ENCODE assay signal across 14 mouse cellular contexts in genomic region chr1:155235641-155236040, GRCm38 (mm10). TPM values are rescaled to one million over a fixed set of nuclear protein-coding genes. Genes with fewer than 3 reads are reported as not detected.
DNase-seq lines count a peak whose midpoint lies in the region; ATAC-seq and TF ChIP-seq lines count a peak whose summit lies in the region.
"Had no signal": no experiment of that assay in that cellular context is flagged by ENCODE, and none has a peak within 500 bp of the region (broad histone marks: within the 10 kb centered on the region; RNA-seq: fewer than 3 reads in every experiment).

No protein-coding gene starts in this region.

- H3K36me3 ChIP-seq in forebrain, embryonic 14.5 days (ENCODE audit: control insufficient read depth, insufficient read depth, low read length) = no peaks in the 10 kb centered on the region
- no peaks in the 10 kb centered on the region for H3K36me3 ChIP-seq in forebrain, embryonic 11.5 days (ENCODE audit: control insufficient read depth, insufficient read depth, low read length)
- H3K36me3 ChIP-seq in kidney, adult 2 months (ENCODE audit: control insufficient read depth, insufficient read depth, low read length) = peaks cover 2% of the 10 kb centered on the region; the same call in 1 of the 2 replicates
- peaks cover 7% of the 10 kb centered on the region for H3K36me3 ChIP-seq in heart, embryonic 16.5 days (ENCODE audit: control insufficient read depth, insufficient read depth)
- H3K36me3 ChIP-seq in midbrain, embryonic 14.5 days (ENCODE audit: control insufficient read depth, insufficient read depth, low read length) = no peaks in the 10 kb centered on the region
- H3K36me3 ChIP-seq: lung, embryonic 15.5 days had no signal

- no peaks in the 10 kb centered on the region for H3K27me3 ChIP-seq in forebrain, embryonic 14.5 days (replicated peaks; ENCODE audit: control insufficient read depth, insufficient read depth, low read length)
- no peaks in the 10 kb centered on the region for H3K27me3 ChIP-seq in forebrain, embryonic 11.5 days (ENCODE audit: control insufficient read depth, insufficient read depth, low read length)
- H3K27me3 ChIP-seq in kidney, adult 2 months (replicated peaks; ENCODE audit: control insufficient read depth, insufficient read depth, low read length) = no peaks in the 10 kb centered on the region
- H3K27me3 ChIP-seq in heart, embryonic 16.5 days (ENCODE audit: control insufficient read depth, insufficient read depth, low read length) = no peaks in the 10 kb centered on the region
- no peaks in the 10 kb centered on the region for H3K27me3 ChIP-seq in midbrain, embryonic 14.5 days (ENCODE audit: control insufficient read depth, insufficient read depth, low read length)
- H3K27me3 ChIP-seq: limb, embryonic 12.5 days; lung, embryonic 15.5 days had no signal

- H3K4me1 ChIP-seq in forebrain, embryonic 14.5 days (ENCODE audit: control insufficient read depth, insufficient read depth, low read length) = peaks cover 44% of the 10 kb centered on the region
- peaks cover 31% of the 10 kb centered on the region for H3K4me1 ChIP-seq in forebrain, embryonic 11.5 days (replicated peaks; ENCODE audit: control insufficient read depth, insufficient read depth, low read length)
- peaks cover 70% of the 10 kb centered on the region for H3K4me1 ChIP-seq in kidney, adult 2 months (ENCODE audit: control insufficient read depth, insufficient read depth, low read length)
- H3K4me1 ChIP-seq in heart, embryonic 16.5 days (ENCODE audit: control insufficient read depth, insufficient read depth, low read length) = peaks cover 81% of the 10 kb centered on the region
- H3K4me1 ChIP-seq in midbrain, embryonic 14.5 days (ENCODE audit: control insufficient read depth, insufficient read depth, low read length) = peaks cover 58% of the 10 kb centered on the region

- no peak overlapping the region for H3K4me2 ChIP-seq in forebrain, embryonic 14.5 days (ENCODE audit: low read length)
- H3K4me2 ChIP-seq in forebrain, embryonic 11.5 days (ENCODE audit: low read depth, low read length, severe bottlenecking) = no peak overlapping the region
- H3K4me2 ChIP-seq in heart, embryonic 16.5 days (ENCODE audit: low read depth, low read length) = no peak overlapping the region
- H3K4me2 ChIP-seq in midbrain, embryonic 14.5 days (ENCODE audit: low read length) = no peak overlapping the region
- H3K4me2 ChIP-seq: limb, embryonic 12.5 days; lung, embryonic 15.5 days had no signal

- no peak for ATAC-seq in forebrain, embryonic 14.5 days
- ATAC-seq in forebrain, embryonic 11.5 days (replicated peaks; ENCODE audit: low FRiP score) = no peak
- ATAC-seq in heart, embryonic 16.5 days (replicated peaks; ENCODE audit: extremely low read depth, insufficient read depth, low FRiP score) = no peak
- ATAC-seq in midbrain, embryonic 14.5 days (ENCODE audit: low FRiP score, low TSS enrichment) = no peak
- ATAC-seq: forebrain, embryonic 16.5 days had no signal

- H3K9ac ChIP-seq in forebrain, embryonic 14.5 days (ENCODE audit: low read length) = no peak overlapping the region
- H3K9ac ChIP-seq in forebrain, embryonic 11.5 days (ENCODE audit: low read length) = no peak overlapping the region; the same call in 1 of the 2 replicates
- peak overlapping the region; percentile 62 for H3K9ac ChIP-seq in heart, embryonic 16.5 days (ENCODE audit: low read length)
- H3K9ac ChIP-seq in midbrain, embryonic 14.5 days (replicated peaks; ENCODE audit: low read length) = no peak overlapping the region
- H3K9ac ChIP-seq: lung, embryonic 15.5 days had no signal

- no peak for TF ChIP-seq CTCF in kidney, adult 2 months (conservative IDR thresholded peaks at IDR 0.05; ENCODE audit: insufficient read depth, insufficient read length, low read depth, low read length)

- no peak for DNase-seq in forebrain, embryonic 14.5 days (ENCODE audit: low spot score)
- DNase-seq in forebrain, embryonic 11.5 days (ENCODE audit: low spot score) = no peak
- DNase-seq in kidney, adult 2 months = no peak
- no peak for DNase-seq in kidney, adult 18-20 months
- DNase-seq in midbrain, embryonic 14.5 days = peak; percentile 40
- DNase-seq in thymus, postnatal 36 days = no peak
- DNase-seq in right cerebral cortex, adult 18-20 months = no peak
- DNase-seq: cerebellum, adult 11 months; thymus, adult 18-20 months had no signal

- H3K4me3 ChIP-seq in forebrain, embryonic 14.5 days (ENCODE audit: low read depth, low read length) = no peak overlapping the region
- H3K4me3 ChIP-seq in forebrain, embryonic 11.5 days (ENCODE audit: low read depth, low read length) = no peak overlapping the region
- H3K4me3 ChIP-seq in kidney, adult 2 months (ENCODE audit: insufficient read depth, low read depth, low read length) = no peak overlapping the region
- H3K4me3 ChIP-seq in heart, embryonic 16.5 days (ENCODE audit: low read length) = no peak overlapping the region
- no peak overlapping the region for H3K4me3 ChIP-seq in midbrain, embryonic 14.5 days (replicated peaks; ENCODE audit: low read depth, low read length)
- H3K4me3 ChIP-seq: limb, embryonic 12.5 days; lung, embryonic 15.5 days; megakaryocyte, embryonic 14.5 days had no signal

- WGBS in forebrain, embryonic 14.5 days = 24% methylated on average over 2 of the region's 2 CpGs
- WGBS in forebrain, embryonic 11.5 days = 36% methylated on average over 2 of the region's 2 CpGs
- WGBS in kidney, adult 2 months = 50% methylated on average over 2 of the region's 2 CpGs
- WGBS in heart, embryonic 16.5 days = 37% methylated on average over 2 of the region's 2 CpGs
- 34% methylated on average over 2 of the region's 2 CpGs for WGBS in midbrain, embryonic 14.5 days

- no peak for TF ChIP-seq POLR2A in kidney, adult 2 months (IDR thresholded peaks at IDR 0.05; ENCODE audit: low read depth, low read length)

- no peaks in the 10 kb centered on the region for H3K9me3 ChIP-seq in forebrain, embryonic 14.5 days (replicated peaks; ENCODE audit: control insufficient read depth, low read length)
- H3K9me3 ChIP-seq in forebrain, embryonic 11.5 days (ENCODE audit: control insufficient read depth, low read length) = no peaks in the 10 kb centered on the region
- H3K9me3 ChIP-seq in heart, embryonic 16.5 days (replicated peaks; ENCODE audit: control insufficient read depth, low read length) = no peaks in the 10 kb centered on the region
- no peaks in the 10 kb centered on the region for H3K9me3 ChIP-seq in midbrain, embryonic 14.5 days (ENCODE audit: control insufficient read depth, low read length)
- H3K9me3 ChIP-seq: limb, embryonic 12.5 days; lung, embryonic 15.5 days; megakaryocyte, embryonic 14.5 days had no signal

- 0 out of 2 replicates have a peak overlapping the region, but pooled peaks have one; percentile 10 for H3K27ac ChIP-seq in forebrain, embryonic 14.5 days (ENCODE audit: low read depth, low read length)
- no peak overlapping the region for H3K27ac ChIP-seq in forebrain, embryonic 11.5 days (ENCODE audit: low read depth, low read length)
- H3K27ac ChIP-seq in kidney, adult 2 months (ENCODE audit: insufficient read depth, low read depth, low read length) = peak overlapping the region; percentile 93
- H3K27ac ChIP-seq in heart, embryonic 16.5 days (ENCODE audit: low read length) = peak overlapping the region; percentile 99
- H3K27ac ChIP-seq in midbrain, embryonic 14.5 days (replicated peaks; ENCODE audit: low read depth, low read length) = no peak overlapping the region; the same call in 1 of the 2 replicates

RNA-seq across cellular contexts. Expression of gene BC034090, which starts 8.6 kb away (rescaled TPM):
- 2.4 TPM in 2 replicates for polyA plus RNA-seq in forebrain, embryonic 14.5 days (2014; fragmentation: Nextera tagmentation; extraction: Ambion mirVana)
- 3.2 and 3.3 TPM in 2 replicates for polyA plus RNA-seq in forebrain, embryonic 11.5 days (2014; fragmentation: Nextera tagmentation; extraction: Ambion mirVana)
- polyA plus RNA-seq in kidney, adult 2 months (2012; rRNA removed) = 92.2 and 98.3 TPM in 2 replicates
- polyA plus RNA-seq in heart, embryonic 16.5 days (2015; fragmentation: Nextera tagmentation; extraction: Ambion mirVana) = 9.1 and 10.9 TPM in 2 replicates
- 3.4 and 3.5 TPM in 2 replicates for polyA plus RNA-seq in midbrain, embryonic 14.5 days (2014; fragmentation: Nextera tagmentation; extraction: Ambion mirVana)

Comparison
In these comparisons a context has a peak if more than half of its experiments do, and no peak if none do; other contexts are left out.
1. H3K27ac ChIP-seq: peak in forebrain, embryonic 14.5 days (single experiment), kidney, adult 2 months (single experiment) and heart, embryonic 16.5 days (single experiment); none in forebrain, embryonic 11.5 days (single experiment) and midbrain, embryonic 14.5 days (single experiment).